Mouse (Mus musculus) cerebellum, adult 8-10 months (tissue): ENCODE results near the gene Ccdc190.

Experiments
- DNase-seq: peaks from one replicate; pipeline ENCODE4 v3.0.0; 2022

The Ccdc190 gene

GRCm38 (mm10) chr1:169934005-169934725 is 5.7 kb downstream of the Ccdc190 start:
- peak; percentile 57 for DNase-seq

DNA sequence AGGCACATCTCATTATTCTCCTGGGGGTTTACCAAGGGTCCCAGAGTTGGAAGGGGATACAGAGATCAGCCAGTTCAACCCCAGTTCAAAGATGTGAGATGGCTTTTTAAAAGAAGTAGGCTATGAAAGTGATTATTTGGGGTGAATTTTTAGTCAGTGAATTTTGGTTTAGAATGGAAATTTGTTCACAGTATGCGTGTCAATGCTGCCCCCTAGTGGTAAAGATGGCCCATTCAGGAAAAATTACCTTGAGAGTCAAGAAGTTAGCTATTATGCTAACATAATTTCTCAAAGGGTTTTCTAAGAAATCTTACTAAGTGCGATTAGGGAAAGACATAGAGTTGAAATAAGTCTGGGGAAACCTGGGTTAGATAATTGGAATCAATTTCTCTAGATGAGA is 10.9 kb downstream of the Ccdc190 start:
- DNase-seq = peak; percentile 36

DNA sequence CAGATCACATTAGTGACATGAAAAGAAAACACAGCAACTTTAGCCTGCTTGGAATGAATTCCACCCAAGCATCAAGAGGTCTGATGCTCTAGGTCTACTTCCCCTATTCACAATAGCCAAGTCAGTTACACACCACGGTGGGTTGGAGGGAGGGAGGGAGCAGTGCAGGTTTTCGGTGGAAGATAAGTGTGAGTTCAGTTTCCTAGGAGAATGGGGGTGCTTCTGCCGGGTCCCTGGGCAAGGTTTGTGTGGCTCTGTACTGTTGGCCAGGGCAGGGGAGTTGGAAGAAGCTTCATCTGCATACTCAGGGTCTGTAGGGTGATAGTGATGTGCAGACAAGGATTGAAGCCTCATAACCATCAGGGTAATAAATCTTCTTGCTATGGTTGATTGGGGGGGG is 17.6 kb downstream of the Ccdc190 start:
- DNase-seq = no peak

- DNase-seq = no peak
These were observed 19.2 kb downstream of the Ccdc190 start for GRCm38 (mm10) chr1:169947654-169948053.

- no peak for DNase-seq
These were observed 19.8 kb downstream of the Ccdc190 start for GRCm38 (mm10) chr1:169948280-169948679.

DNA sequence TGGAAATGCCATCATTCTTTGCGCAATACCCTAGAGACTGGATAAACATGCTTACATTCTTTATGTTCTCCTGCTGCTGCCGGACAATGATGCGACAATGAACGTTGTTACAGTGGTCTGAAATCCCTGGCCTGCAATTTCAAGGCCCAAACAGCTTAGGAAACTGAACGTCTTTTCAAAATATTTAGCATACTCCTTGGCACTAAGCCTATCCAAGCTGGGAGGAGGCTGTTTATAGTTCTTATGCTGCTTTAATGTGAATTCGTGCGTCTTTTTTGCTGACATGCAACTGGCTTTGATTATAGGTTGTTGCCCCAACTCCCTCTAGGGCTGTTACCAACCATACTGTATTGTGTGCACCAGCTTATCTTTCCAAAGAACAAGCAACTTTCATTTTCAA is 20.4 kb downstream of the Ccdc190 start:
- DNase-seq = no peak

GRCm38 (mm10) chr1:169949981-169950380 is 21.5 kb downstream of the Ccdc190 start:
- DNase-seq = no peak

- no peak for DNase-seq
These were observed 22.2 kb downstream of the Ccdc190 start for GRCm38 (mm10) chr1:169950651-169951050.

DNA sequence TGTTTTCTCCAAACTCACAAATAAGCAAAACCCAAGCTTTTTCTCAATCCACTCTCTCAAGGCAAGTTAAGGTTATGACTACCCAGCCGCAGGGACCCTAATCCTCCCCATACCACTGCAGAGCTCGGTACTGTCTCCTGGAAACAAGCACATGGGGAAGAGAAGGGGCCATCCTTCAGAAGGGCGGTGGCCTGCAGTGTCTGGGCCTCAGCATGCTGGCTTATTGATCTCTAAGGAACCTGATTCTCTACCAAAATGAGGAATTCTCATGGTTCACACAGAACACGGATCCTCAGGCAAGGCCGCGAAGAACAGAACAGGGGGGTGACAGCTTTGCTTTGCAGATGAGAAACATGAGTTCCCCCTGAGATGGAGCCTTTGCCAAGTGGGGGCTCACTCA is 23.1 kb downstream of the Ccdc190 start:
- no peak for DNase-seq

- DNase-seq = no peak
These were observed 24.2 kb downstream of the Ccdc190 start for GRCm38 (mm10) chr1:169952636-169953035.

DNA sequence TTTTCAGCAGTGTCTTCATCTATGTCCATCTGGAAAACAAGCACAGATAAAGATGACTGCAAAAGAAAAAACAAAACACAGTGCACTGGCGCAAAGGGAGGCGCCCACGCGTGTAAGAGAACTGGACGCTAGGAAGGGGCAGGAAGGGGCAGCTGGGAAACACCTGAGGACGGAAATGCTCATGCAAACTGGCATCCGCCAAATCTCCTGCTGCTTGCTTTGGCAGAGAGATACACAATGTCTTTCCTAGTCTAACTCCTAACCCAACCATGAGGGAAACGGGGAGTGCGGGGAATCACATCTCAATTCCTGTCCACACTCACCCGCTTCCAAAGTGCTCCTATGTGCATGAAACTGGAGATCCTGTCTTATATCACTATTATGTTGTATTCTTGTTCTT is 24.7 kb downstream of the Ccdc190 start:
- no peak for DNase-seq

DNA sequence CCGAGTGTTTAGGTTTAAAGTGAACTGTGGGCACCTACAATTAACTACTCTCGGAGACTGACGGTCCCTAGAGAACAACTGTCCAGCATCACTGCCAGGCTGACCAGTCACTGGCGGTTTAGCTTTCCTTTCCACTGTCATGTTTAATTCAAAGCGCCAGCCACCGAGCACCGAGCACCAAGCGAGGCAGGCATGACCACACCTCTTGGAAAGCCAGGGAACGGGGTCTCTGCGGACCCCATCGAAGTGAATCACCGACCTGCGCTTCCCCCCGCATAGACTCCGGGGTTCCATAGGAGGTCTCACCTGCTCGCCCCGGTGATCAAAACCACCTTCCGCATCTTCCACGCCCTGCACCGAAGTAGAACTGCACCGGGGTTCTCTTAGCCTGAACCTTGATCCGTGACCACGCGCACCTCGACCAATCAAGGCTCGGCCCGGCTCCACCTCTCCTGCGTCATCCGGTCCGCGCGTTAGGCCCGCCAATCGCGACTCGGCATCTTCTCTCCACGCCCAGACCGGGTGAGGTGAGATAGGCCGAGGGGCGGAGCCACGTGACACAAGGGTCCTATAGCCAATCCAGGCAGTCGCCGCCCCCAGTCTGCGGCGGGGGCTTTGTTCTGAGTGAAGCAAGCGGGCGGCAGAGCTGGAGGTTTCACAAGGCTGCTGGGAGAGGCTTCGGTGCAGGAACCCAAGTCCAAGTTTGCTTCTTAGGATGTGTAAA is 40.5 kb downstream of the Ccdc190 start, which contains the start of gene Hsd17b7:
Hsd17b7 (minus strand) TSS at position 450 of the 724 bp plus-strand sequence.
- DNase-seq = peak; percentile 97

DNA sequence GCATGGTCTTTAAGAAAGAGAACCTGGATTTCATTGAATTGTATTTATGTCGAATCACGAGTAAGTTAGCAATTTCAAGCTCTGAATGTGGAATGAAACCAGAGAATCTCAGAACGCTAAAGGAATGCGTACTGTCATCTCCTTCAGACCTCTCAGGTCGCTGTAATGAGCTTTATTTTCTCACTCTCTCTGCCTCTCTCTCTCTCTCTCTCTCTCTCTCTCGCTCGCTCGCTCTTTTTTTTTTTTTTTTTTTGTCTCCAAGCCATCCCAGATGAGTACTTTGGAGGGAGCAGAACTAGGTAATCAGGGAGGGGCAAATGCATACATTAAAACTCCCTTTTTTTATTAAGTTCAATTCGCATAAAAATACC is 41.1 kb downstream of the Ccdc190 start:
- DNase-seq = no peak

DNA sequence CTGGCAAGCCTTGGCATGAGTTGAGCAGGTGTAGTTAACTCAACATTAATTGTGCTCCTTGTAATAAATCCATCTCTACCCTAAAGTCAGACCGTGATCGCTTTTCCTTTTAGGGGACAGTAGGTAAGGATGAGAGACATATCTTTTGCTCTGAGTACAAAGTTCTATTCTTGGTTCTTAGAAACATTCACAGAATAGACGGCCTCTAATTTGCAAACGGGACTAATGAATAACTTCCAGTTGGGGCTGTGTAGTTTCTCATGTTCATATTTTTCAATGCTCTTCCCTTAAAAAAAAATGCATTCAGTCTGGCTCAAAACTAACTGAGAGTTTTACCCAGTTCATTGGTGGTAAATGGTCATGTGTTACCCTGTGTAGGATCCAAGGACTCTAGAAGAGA is 42.5 kb downstream of the Ccdc190 start:
- no peak for DNase-seq

GRCm38 (mm10) chr1:169971998-169972397 is 43.5 kb downstream of the Ccdc190 start:
- DNase-seq = no peak

- DNase-seq = no peak
These were observed 49.2 kb downstream of the Ccdc190 start for GRCm38 (mm10) chr1:169977621-169978020.
